Mouse (Mus musculus) limb, embryonic 12.5 days (tissue): ENCODE results near the gene Cfap61. TPM values are rescaled to one million over a fixed set of nuclear protein-coding genes. Genes with fewer than 3 reads are reported as not detected.
A peak's percentile ranks its signal among the peaks of the same experiment; 100 is the strongest.

Experiments
- ATAC-seq: fragments of 200-750 bp; cut with Nextera tagmentation; 2 replicates; pipeline ENCODE4 v1.8.0; 2017; ENCODE audit warnings: low read depth, moderate TSS enrichment; ENCODE audit not compliant: insufficient number of reproducible peaks, insufficient read depth, low FRiP score, low TSS enrichment
- H3K27ac ChIP-seq: fragments of 300-500 bp; sonication (generic); 2 replicates; pipeline ENCODE4 v1.5.1; 2016; ENCODE audit warnings: mild to moderate bottlenecking, moderate library complexity
- H3K27me3 ChIP-seq: fragments of 300-500 bp; sonication (generic); 2 replicates; pipeline ENCODE4 v1.6.1; 2016; ENCODE audit warnings: mild to moderate bottlenecking, moderate library complexity
- H3K36me3 ChIP-seq: fragments of 300-500 bp; sonication (generic); 2 replicates; pipeline ENCODE4 v1.6.1; 2016; ENCODE audit warnings: mild to moderate bottlenecking, moderate library complexity
- H3K4me1 ChIP-seq: fragments of 300-500 bp; sonication (generic); replicated peaks from 2 replicates; pipeline ENCODE4 v1.6.1; 2016
- H3K4me2 ChIP-seq: fragments of 300-500 bp; sonication (generic); 2 replicates; pipeline ENCODE4 v1.6.1; 2016; ENCODE audit warnings: mild to moderate bottlenecking, moderate library complexity
- H3K4me3 ChIP-seq: fragments of 300-500 bp; sonication (generic); replicated peaks from 2 replicates; pipeline ENCODE4 v1.5.1; 2016; ENCODE audit warnings: mild to moderate bottlenecking
- H3K9ac ChIP-seq: fragments of 300-500 bp; sonication (generic); replicated peaks from 2 replicates; pipeline ENCODE4 v1.6.1; 2016; ENCODE audit warnings: mild to moderate bottlenecking, moderate library complexity
- H3K9me3 ChIP-seq: fragments of 300-500 bp; sonication (generic); 2 replicates; pipeline ENCODE4 v1.6.1; 2016; ENCODE audit warnings: mild to moderate bottlenecking, moderate library complexity
- WGBS: fragments of 180-500 bp; shearing (Covaris S2); methylation state at CpG from one replicate; pipeline ENCODE4 v1.1.7; 2016; 5-methylcytosine and 5-hydroxymethylcytosine counted together
- polyA plus RNA-seq: library from polyadenylated mRNA; unstranded; fragments of >200 nt; fragmentation: Nextera tagmentation; extraction: Ambion mirVana; gene quantifications from 2 replicates; pipeline ENCODE4 v1.2.1, GENCODE M21; 2016

Gene Cfap61
- polyA plus RNA-seq, 1 experiment from 2014 or later: 0.21 TPM

- 8% methylated on average over 14 of the region's 14 CpGs for WGBS
- H3K36me3 ChIP-seq: no peaks in the 10 kb centered on the region
- H3K27ac ChIP-seq: no peak overlapping the region
- H3K4me3 ChIP-seq: no peak overlapping the region
- H3K4me2 ChIP-seq: no peak overlapping the region
- H3K9me3 ChIP-seq: no peaks in the 10 kb centered on the region
- H3K9ac ChIP-seq: no peak overlapping the region
- peaks cover 23% of the 10 kb centered on the region for H3K4me1 ChIP-seq
- ATAC-seq: no peak
- H3K27me3 ChIP-seq: peaks cover 72% of the 10 kb centered on the region
Measured at GRCm38 (mm10) chr2:146216111-146217064, 281.8 kb downstream of the Cfap61 start.

- no peak for ATAC-seq
- peaks cover 30% of the 10 kb centered on the region for H3K4me1 ChIP-seq
- WGBS: under 1% methylated on average over 16 of the region's 16 CpGs
- peak overlapping the region; percentile 30; the same call in 1 of the 2 replicates for H3K4me3 ChIP-seq
- peaks cover 81% of the 10 kb centered on the region for H3K27me3 ChIP-seq
- no peak overlapping the region for H3K9ac ChIP-seq
- H3K36me3 ChIP-seq: no peaks in the 10 kb centered on the region
- H3K9me3 ChIP-seq: no peaks in the 10 kb centered on the region
- H3K27ac ChIP-seq: no peak overlapping the region
- peak overlapping the region; percentile 17; the same call in 1 of the 2 replicates for H3K4me2 ChIP-seq
Measured at GRCm38 (mm10) chr2:146217227-146217980, 282.8 kb downstream of the Cfap61 start.

DNA sequence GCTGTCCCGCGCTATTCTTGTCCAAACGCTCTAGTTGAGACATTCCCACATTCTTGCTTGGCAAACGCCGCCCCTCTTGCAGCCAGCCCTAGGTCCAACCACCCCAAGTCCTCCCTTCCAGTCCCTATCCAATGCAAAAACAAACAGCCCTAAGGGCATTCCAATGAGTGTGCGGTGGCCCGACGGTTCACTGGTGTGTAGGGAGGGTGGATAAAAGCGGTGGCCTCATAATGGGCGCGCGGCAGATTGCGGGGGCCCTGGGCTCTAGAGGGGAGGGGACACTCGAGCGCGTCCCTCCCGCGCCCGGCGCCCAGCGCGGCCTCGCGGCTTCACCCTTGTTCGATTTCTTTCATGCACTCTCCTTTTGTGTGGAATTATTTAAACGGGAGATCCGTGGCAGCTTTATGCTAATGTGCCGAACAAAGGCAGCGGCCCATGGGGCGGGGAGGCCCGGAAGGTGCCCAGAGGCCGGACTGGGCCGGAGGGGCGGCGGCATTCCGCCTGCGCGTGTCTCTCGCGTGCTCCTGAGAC is 283.6 kb downstream of the Cfap61 start:
- H3K27ac ChIP-seq: no peak overlapping the region
- no peaks in the 10 kb centered on the region for H3K9me3 ChIP-seq
- H3K4me2 ChIP-seq: peak overlapping the region; percentile 51
- H3K9ac ChIP-seq: 0 out of 2 replicates have a peak overlapping the region, but pooled peaks have one; percentile 18
- H3K4me1 ChIP-seq: peaks cover 39% of the 10 kb centered on the region
- WGBS: under 1% methylated on average over 40 of the region's 40 CpGs
- ATAC-seq: no peak
- H3K27me3 ChIP-seq: peaks cover 82% of the 10 kb centered on the region
- H3K4me3 ChIP-seq: peak overlapping the region; percentile 30
- H3K36me3 ChIP-seq: no peaks in the 10 kb centered on the region

GRCm38 (mm10) chr2:146218881-146219535 is 284.4 kb downstream of the Cfap61 start:
- Histone ChIP-seq H3K9me3 (no peaks in the 10 kb centered on the region), H3K27me3 (peaks cover 90% of the 10 kb centered on the region), H3K36me3 (no peaks in the 10 kb centered on the region), H3K4me1 (peaks cover 44% of the 10 kb centered on the region), H3K9ac (no peak overlapping the region), H3K27ac (no peak overlapping the region), H3K4me2 (peak overlapping the region; percentile 51; the same call in 1 of the 2 replicates), H3K4me3 (peak overlapping the region; percentile 30; the same call in 1 of the 2 replicates)
- ATAC-seq: no peak
- WGBS: 2% methylated on average over 19 of the region's 19 CpGs

DNA sequence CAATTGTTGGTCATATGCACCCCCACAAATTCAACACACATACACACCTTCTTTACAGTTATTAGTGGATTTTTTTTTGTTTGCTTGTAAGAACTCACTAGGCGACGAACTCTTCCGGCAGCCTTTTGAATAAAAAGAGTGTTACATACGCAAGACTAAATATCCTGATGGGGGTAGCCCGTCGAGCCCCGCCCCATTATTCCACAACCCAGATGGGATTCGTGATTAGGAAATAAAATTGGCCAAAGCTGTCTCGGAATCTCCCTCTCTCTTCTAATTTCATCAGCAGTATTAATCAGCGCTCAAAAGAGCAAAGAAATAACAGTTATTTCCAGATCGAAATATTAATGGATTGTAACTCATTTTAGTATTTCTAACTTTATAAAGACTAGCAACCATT is 285.2 kb downstream of the Cfap61 start:
- no peaks in the 10 kb centered on the region for H3K36me3 ChIP-seq
- no peak overlapping the region for H3K4me3 ChIP-seq
- no peaks in the 10 kb centered on the region for H3K9me3 ChIP-seq
- peaks cover 44% of the 10 kb centered on the region for H3K4me1 ChIP-seq
- no peak overlapping the region for H3K9ac ChIP-seq
- ATAC-seq: no peak
- no peak overlapping the region for H3K27ac ChIP-seq
- H3K4me2 ChIP-seq: no peak overlapping the region
- H3K27me3 ChIP-seq: peaks cover 92% of the 10 kb centered on the region
- 14% methylated on average over 11 of the region's 11 CpGs for WGBS

- peaks cover 44% of the 10 kb centered on the region for H3K4me1 ChIP-seq
- no peak overlapping the region for H3K9ac ChIP-seq
- WGBS: under 1% methylated on average over 24 of the region's 24 CpGs
- no peak for ATAC-seq
- no peaks in the 10 kb centered on the region for H3K9me3 ChIP-seq
- H3K27me3 ChIP-seq: peaks cover 91% of the 10 kb centered on the region
- H3K4me3 ChIP-seq: peak overlapping the region; percentile 54
- H3K27ac ChIP-seq: no peak overlapping the region
- peak overlapping the region; percentile 97 for H3K4me2 ChIP-seq
- no peaks in the 10 kb centered on the region for H3K36me3 ChIP-seq
Measured at GRCm38 (mm10) chr2:146220591-146221075, 286.0 kb downstream of the Cfap61 start.

- WGBS: 1% methylated on average over 77 of the region's 86 CpGs
- Histone ChIP-seq H3K4me2 (peak within 1 kb of the TSS; percentile 97), H3K27ac (no peak within 1 kb of the TSS), H3K27me3 (peaks cover 91% of the 10 kb centered on the region), H3K4me1 (peaks cover 44% of the 10 kb centered on the region), H3K9me3 (no peaks in the 10 kb centered on the region), H3K36me3 (no peaks in the 10 kb centered on the region), H3K9ac (peak within 1 kb of the TSS; percentile 42; the same call in 1 of the 2 replicates), H3K4me3 (peak within 1 kb of the TSS; percentile 54)
- 0 out of 2 replicates have a peak, but pooled peaks have one; percentile 34 for ATAC-seq
Measured at GRCm38 (mm10) chr2:146221076-146221928, 286.7 kb downstream of the Cfap61 start, which contains the start of gene Insm1. Gene Insm1 (plus strand): TSS chr2:146221921.

GRCm38 (mm10) chr2:146221929-146222278 is 287.3 kb downstream of the Cfap61 start:
- Histone ChIP-seq H3K36me3 (no peaks in the 10 kb centered on the region), H3K4me1 (peaks cover 44% of the 10 kb centered on the region), H3K4me3 (peak overlapping the region; percentile 54), H3K27ac (no peak overlapping the region), H3K4me2 (peak overlapping the region; percentile 97), H3K27me3 (peaks cover 91% of the 10 kb centered on the region), H3K9ac (peak overlapping the region; percentile 42; the same call in 1 of the 2 replicates), H3K9me3 (no peaks in the 10 kb centered on the region)
- WGBS: under 1% methylated on average over 44 of the region's 44 CpGs
- no peak for ATAC-seq

DNA sequence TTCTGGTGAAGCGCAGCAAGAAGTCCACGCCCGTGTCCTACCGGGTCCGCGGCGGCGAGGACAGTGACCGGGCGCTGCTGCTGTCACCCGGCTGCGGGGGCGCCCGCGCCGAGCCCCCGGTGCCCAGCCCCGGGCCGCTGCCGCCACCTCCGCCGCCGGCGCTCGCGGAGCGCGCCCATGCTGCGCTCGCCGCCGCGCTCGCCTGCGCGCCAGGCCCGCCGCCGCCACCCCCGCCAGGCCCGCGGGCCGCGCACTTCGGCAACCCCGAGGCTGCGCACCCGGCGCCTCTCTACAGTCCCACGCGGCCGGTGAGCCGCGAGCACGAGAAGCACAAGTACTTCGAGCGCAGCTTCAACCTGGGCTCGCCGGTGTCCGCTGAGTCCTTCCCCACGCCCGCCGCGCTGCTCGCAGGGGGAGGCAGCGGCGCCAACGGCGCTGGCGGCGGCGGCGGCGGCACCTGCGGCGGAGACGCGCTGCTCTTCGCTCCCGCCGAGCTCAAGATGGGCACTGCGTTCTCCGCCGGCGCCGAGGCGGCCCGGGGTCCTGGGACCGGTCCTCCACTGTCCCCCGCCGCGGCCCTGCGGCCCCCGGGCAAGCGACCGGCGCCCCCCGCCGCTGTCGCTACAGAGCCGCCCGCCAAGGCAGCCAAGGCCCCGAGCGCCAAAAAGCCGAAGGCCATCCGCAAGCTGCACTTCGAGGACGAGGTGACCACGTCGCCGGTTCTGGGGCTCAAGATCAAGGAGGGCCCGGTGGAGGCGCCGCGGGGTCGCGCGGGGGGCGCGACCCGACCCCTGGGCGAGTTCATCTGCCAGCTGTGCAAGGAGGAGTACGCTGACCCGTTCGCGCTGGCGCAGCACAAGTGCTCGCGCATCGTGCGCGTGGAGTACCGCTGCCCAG is 287.9 kb downstream of the Cfap61 start:
- ATAC-seq: no peak
- Histone ChIP-seq H3K4me1 (peaks cover 41% of the 10 kb centered on the region), H3K36me3 (no peaks in the 10 kb centered on the region), H3K9me3 (no peaks in the 10 kb centered on the region), H3K27me3 (peaks cover 92% of the 10 kb centered on the region), H3K4me2 (peak overlapping the region; percentile 97), H3K27ac (no peak overlapping the region), H3K4me3 (peak overlapping the region; percentile 54), H3K9ac (peak overlapping the region; percentile 42; the same call in 1 of the 2 replicates)
- under 1% methylated on average over 117 of the region's 133 CpGs for WGBS
